Mouse (Mus musculus): ENCODE data around the gene 9330159F19Rik. TPM values are rescaled to one million over a fixed set of nuclear protein-coding genes. Genes with fewer than 3 reads are reported as not detected.

Gene 9330159F19Rik
- polyA plus RNA-seq, 1 experiment from 2014 or later = 0.07 TPM

DNA sequence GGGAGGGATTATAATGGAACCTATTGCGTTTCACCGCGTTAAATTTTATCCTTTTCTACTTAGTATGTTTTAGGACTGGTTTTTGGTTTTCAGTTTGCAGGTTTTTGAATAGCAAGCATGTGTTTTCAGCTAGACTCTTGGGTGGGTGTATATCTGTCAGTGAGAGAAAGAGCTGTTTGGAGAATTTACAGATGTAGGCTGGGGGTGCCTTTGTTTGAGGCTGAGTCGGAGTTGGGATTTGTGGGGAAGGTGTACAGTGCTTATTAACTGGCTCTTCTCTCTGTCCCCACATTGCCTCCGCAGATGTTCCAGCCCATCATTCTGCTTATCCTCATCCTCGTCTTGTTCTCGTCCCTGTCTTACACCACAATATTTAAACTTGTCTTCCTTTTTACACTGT is 12.8 kb upstream of the 9330159F19Rik start, which contains the start of gene Gm49353:
TSS of gene Gm49353 (plus strand) at position 313 of the 400 bp plus-strand sequence.
- H3K9me3 ChIP-seq (ENCODE audit: control insufficient read depth, low read length) = no peaks in the 10 kb centered on the region
- 83% methylated on average over 7 of the region's 7 CpGs for whole genome bisulfite sequencing
- H3K9ac ChIP-seq (ENCODE audit: low read depth, low read length) = no peak within 1 kb of the TSS
- H3K36me3 ChIP-seq (ENCODE audit: control insufficient read depth, insufficient read depth, low read length) = no peaks in the 10 kb centered on the region
- no peaks in the 10 kb centered on the region for H3K27me3 ChIP-seq (ENCODE audit: control insufficient read depth, insufficient read depth, low read length)
- ATAC-seq (ENCODE audit: low FRiP score, low TSS enrichment) = no peak
- no peak within 1 kb of the TSS for H3K27ac ChIP-seq (ENCODE audit: low read depth, low read length)
- H3K4me2 ChIP-seq (replicated peaks; ENCODE audit: low read depth, low read length) = no peak within 1 kb of the TSS
- no peak within 1 kb of the TSS for H3K4me3 ChIP-seq (ENCODE audit: low read length)
- H3K4me1 ChIP-seq (ENCODE audit: control insufficient read depth, insufficient read depth, low read length) = no peaks in the 10 kb centered on the region

DNA sequence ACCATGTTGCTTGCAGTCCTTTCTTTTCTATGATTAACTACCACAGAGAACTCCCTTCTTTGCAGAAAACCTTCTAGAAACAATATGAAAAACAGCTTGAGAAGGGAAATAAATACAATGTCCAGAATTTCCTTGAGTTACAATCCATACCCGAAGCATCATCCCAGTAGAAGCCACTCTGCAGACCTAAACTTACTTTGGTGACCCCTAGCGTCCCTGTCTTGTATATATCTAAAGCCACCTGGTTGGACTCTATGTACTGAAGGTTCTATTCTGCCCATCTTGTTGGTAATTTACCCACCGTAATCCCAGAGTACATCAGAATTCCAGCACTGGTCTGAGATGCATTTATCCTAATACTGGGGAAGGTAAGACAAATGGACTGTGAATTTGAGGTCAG is 11.6 kb upstream of the 9330159F19Rik start:
- Histone ChIP-seq H3K4me2 (replicated peaks; ENCODE audit: low read depth, low read length) (no peak overlapping the region), H3K4me1 (ENCODE audit: control insufficient read depth, insufficient read depth, low read length) (no peaks in the 10 kb centered on the region), H3K9me3 (ENCODE audit: control insufficient read depth, low read length) (no peaks in the 10 kb centered on the region), H3K4me3 (ENCODE audit: low read length) (no peak overlapping the region), H3K9ac (ENCODE audit: low read depth, low read length) (no peak overlapping the region), H3K27me3 (ENCODE audit: control insufficient read depth, insufficient read depth, low read length) (no peaks in the 10 kb centered on the region), H3K36me3 (ENCODE audit: control insufficient read depth, insufficient read depth, low read length) (no peaks in the 10 kb centered on the region), H3K27ac (ENCODE audit: low read depth, low read length) (no peak overlapping the region)
- 80% methylated on average over 3 of the region's 3 CpGs for WGBS
- no peak for ATAC-seq (ENCODE audit: low FRiP score, low TSS enrichment)

DNA sequence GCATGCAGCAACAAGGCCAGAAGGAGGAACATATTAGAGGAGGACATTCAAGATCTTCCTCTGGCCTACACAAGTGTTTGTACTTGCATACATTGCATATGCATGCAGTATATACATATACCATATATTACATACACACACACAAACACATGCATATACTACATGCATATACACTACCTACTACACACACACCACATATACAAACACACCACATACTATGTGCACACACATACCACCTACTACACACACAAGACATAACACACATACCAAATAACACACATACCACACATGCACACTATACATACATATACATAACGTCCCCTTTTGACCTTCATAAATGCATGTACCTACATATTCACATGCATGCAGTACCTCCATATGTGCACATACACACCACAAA is 10.8 kb upstream of the 9330159F19Rik start:
- 86% methylated on average over 1 of the region's 1 CpGs for WGBS
- H3K4me2 ChIP-seq (replicated peaks; ENCODE audit: low read depth, low read length) = no peak overlapping the region
- ATAC-seq (ENCODE audit: low FRiP score, low TSS enrichment) = no peak
- H3K9ac ChIP-seq (ENCODE audit: low read depth, low read length) = no peak overlapping the region
- no peaks in the 10 kb centered on the region for H3K36me3 ChIP-seq (ENCODE audit: control insufficient read depth, insufficient read depth, low read length)
- H3K27ac ChIP-seq (ENCODE audit: low read depth, low read length) = no peak overlapping the region
- H3K27me3 ChIP-seq (ENCODE audit: control insufficient read depth, insufficient read depth, low read length) = no peaks in the 10 kb centered on the region
- H3K9me3 ChIP-seq (ENCODE audit: control insufficient read depth, low read length) = no peaks in the 10 kb centered on the region
- H3K4me1 ChIP-seq (ENCODE audit: control insufficient read depth, insufficient read depth, low read length) = no peaks in the 10 kb centered on the region
- no peak overlapping the region for H3K4me3 ChIP-seq (ENCODE audit: low read length)

DNA sequence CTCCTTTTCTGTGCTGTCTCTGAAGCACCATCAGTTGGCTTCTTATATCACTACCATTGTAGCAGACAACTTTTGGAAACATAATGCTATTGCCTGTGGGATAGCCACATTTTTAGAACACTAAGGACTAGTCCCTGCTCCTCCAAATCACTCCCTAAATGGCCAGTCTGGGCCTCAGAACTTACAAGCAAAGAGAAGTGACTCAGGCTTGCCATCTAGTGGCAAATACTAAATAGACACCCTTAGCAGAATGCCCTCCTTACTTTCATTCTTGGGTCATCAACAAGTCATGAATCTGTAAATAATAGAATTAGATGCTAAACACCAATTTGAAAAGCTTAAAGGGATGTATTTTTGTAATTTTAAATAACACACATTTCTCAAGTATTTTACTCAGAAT is 4.7 kb upstream of the 9330159F19Rik start:
- no peak overlapping the region for H3K9ac ChIP-seq (ENCODE audit: low read depth, low read length)
- no peak overlapping the region for H3K4me3 ChIP-seq (ENCODE audit: low read length)
- 0 out of 2 replicates have a peak, but pooled peaks have one; percentile 66 for ATAC-seq (ENCODE audit: low FRiP score, low TSS enrichment)

DNA sequence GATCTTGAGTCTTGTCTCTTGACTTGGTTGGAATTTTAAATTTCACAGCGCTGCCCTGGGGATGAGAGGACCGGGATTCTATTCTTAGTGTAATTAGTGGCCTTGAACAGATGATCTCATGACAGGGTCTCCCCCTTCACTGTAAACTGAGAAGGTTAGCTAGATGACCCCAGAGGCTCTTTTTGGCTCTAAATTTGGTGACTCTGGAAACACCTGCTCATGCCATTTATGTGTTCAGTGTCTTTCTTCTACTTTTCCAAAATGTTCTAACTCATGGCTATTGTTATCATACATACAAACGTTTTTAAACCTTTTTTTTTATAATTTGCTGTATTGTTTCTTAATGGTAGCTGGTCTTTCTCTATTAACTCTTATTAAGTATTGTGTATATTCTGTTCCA is 2.7 kb upstream of the 9330159F19Rik start:
- H3K27me3 ChIP-seq (ENCODE audit: control insufficient read depth, insufficient read depth, low read length) = no peaks in the 10 kb centered on the region
- WGBS = 43% methylated on average over 3 of the region's 3 CpGs

More for the DNA sequence above, 4.7 kb upstream of the 9330159F19Rik start:
- H3K36me3 ChIP-seq (ENCODE audit: control insufficient read depth, insufficient read depth, low read length) = no peaks in the 10 kb centered on the region
- no peaks in the 10 kb centered on the region for H3K9me3 ChIP-seq (ENCODE audit: control insufficient read depth, low read length)
- H3K4me1 ChIP-seq (ENCODE audit: control insufficient read depth, insufficient read depth, low read length) = no peaks in the 10 kb centered on the region
- H3K27me3 ChIP-seq (ENCODE audit: control insufficient read depth, insufficient read depth, low read length) = no peaks in the 10 kb centered on the region
- H3K27ac ChIP-seq (ENCODE audit: low read depth, low read length) = no peak overlapping the region
- no peak overlapping the region for H3K4me2 ChIP-seq (replicated peaks; ENCODE audit: low read depth, low read length)

DNA sequence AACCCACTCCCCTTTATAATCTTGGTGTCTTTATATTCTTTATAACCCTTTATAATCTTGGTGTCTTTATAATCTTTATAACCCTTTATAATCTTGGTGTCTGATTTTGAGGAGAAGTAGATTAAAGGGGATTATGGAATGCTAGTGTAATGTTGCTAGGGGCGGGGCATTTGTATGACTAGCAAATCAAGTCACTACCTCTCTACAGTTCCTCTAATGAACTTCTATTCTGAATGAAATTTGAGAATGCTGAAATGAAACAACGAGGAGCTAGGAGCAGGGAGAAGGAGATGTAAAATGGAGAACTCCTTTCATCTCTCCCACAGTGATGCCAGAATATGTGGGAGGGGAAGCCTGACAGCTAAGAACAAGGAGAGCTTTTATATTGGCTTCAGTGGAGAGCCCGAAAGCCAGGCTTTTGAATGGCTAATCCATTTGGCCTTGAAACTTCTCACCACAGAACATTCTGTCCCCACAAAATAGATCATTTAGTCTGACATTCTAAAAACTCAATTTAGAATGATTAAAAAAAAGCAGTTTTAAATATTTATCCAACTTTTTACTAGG is 2.2 kb downstream of the 9330159F19Rik start:
- no peak overlapping the region for H3K9ac ChIP-seq (ENCODE audit: low read depth, low read length)
- H3K4me2 ChIP-seq (replicated peaks; ENCODE audit: low read depth, low read length) = no peak overlapping the region
- H3K36me3 ChIP-seq (ENCODE audit: control insufficient read depth, insufficient read depth, low read length) = no peaks in the 10 kb centered on the region
- no peaks in the 10 kb centered on the region for H3K9me3 ChIP-seq (ENCODE audit: control insufficient read depth, low read length)
- H3K4me3 ChIP-seq (ENCODE audit: low read length) = no peak overlapping the region
- H3K4me1 ChIP-seq (ENCODE audit: control insufficient read depth, insufficient read depth, low read length) = no peaks in the 10 kb centered on the region
- WGBS = 47% methylated on average over 3 of the region's 3 CpGs
- no peak overlapping the region for H3K27ac ChIP-seq (ENCODE audit: low read depth, low read length)
- no peaks in the 10 kb centered on the region for H3K27me3 ChIP-seq (ENCODE audit: control insufficient read depth, insufficient read depth, low read length)
- no peak for ATAC-seq (ENCODE audit: low FRiP score, low TSS enrichment)

More for the DNA sequence above, 2.7 kb upstream of the 9330159F19Rik start:
- Histone ChIP-seq H3K36me3 (ENCODE audit: control insufficient read depth, insufficient read depth, low read length) (no peaks in the 10 kb centered on the region), H3K27ac (ENCODE audit: low read depth, low read length) (no peak overlapping the region), H3K4me1 (ENCODE audit: control insufficient read depth, insufficient read depth, low read length) (no peaks in the 10 kb centered on the region), H3K4me2 (replicated peaks; ENCODE audit: low read depth, low read length) (no peak overlapping the region), H3K4me3 (ENCODE audit: low read length) (no peak overlapping the region), H3K9me3 (ENCODE audit: control insufficient read depth, low read length) (no peaks in the 10 kb centered on the region), H3K9ac (ENCODE audit: low read depth, low read length) (no peak overlapping the region)
- ATAC-seq (ENCODE audit: low FRiP score, low TSS enrichment) = no peak

DNA sequence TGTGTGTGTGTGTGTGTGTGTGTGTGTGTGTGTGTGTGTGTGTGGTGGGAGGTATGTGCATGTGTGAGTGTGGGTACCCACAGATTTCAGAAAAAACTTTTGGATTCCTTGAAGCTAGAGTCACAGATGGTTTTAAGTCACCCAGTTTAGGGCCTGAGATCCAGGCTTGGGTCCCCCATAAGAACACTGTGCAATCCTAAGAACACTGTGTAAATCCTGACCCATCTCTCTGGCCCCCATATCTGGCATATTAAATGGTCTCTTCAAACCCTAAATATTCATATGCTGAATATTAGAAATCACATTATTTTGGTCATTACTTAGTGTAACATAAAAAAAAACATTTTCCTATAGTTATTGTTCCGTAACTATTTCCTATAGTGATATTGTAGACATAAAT is 5.6 kb downstream of the 9330159F19Rik start:
- WGBS = 90% methylated on average over 1 of the region's 1 CpGs
- Histone ChIP-seq H3K27me3 (ENCODE audit: control insufficient read depth, insufficient read depth, low read length) (no peaks in the 10 kb centered on the region), H3K4me3 (ENCODE audit: low read length) (no peak overlapping the region), H3K4me1 (ENCODE audit: control insufficient read depth, insufficient read depth, low read length) (no peaks in the 10 kb centered on the region), H3K36me3 (ENCODE audit: control insufficient read depth, insufficient read depth, low read length) (no peaks in the 10 kb centered on the region), H3K9me3 (ENCODE audit: control insufficient read depth, low read length) (no peaks in the 10 kb centered on the region), H3K27ac (ENCODE audit: low read depth, low read length) (no peak overlapping the region), H3K9ac (ENCODE audit: low read depth, low read length) (no peak overlapping the region), H3K4me2 (replicated peaks; ENCODE audit: low read depth, low read length) (no peak overlapping the region)
- no peak for ATAC-seq (ENCODE audit: low FRiP score, low TSS enrichment)

DNA sequence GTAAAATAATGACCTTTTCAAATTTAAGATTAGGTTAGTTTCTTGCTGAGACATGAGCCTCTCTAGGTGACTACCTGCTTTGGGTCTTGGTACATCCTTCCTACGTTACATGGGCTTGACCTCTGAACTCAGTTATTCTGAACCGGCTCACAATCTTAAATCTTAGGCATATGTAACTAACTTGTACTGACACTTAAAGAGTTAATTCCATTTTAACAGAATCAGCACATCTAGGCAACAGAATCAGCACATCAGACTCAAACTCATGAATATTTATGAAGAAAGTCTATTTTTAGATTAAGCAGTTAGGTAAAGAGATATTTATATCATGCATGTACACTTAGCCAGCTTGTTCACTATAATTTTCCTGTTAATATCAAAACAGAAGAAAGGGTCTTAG is 6.0 kb downstream of the 9330159F19Rik start:
- Histone ChIP-seq H3K9ac (ENCODE audit: low read depth, low read length) (no peak overlapping the region), H3K4me3 (ENCODE audit: low read length) (no peak overlapping the region), H3K4me1 (ENCODE audit: control insufficient read depth, insufficient read depth, low read length) (no peaks in the 10 kb centered on the region), H3K27ac (ENCODE audit: low read depth, low read length) (no peak overlapping the region), H3K9me3 (ENCODE audit: control insufficient read depth, low read length) (no peaks in the 10 kb centered on the region), H3K4me2 (replicated peaks; ENCODE audit: low read depth, low read length) (no peak overlapping the region), H3K27me3 (ENCODE audit: control insufficient read depth, insufficient read depth, low read length) (no peaks in the 10 kb centered on the region), H3K36me3 (ENCODE audit: control insufficient read depth, insufficient read depth, low read length) (no peaks in the 10 kb centered on the region)
- 71% methylated on average over 2 of the region's 2 CpGs for WGBS
- no peak for ATAC-seq (ENCODE audit: low FRiP score, low TSS enrichment)

DNA sequence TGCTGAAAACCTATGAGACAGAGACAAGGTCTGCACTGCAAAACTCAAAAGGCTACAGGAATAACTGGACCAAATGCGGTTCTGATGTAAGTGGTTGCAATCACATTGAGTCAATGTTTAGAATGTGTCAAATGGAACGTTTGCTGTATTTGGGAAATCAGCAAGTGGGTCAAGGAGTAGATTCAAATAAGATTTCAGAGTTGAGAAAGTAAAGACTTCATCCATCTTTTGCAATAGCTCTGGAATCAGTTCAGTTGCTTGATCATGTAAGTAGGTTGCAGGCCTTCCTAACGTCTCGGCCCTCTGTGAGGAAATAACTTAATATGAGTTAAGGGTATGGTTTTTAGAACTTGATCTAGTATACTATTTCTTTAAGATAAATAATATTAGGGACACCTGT is 13.9 kb downstream of the 9330159F19Rik start:
- Histone ChIP-seq H3K9me3 (ENCODE audit: control insufficient read depth, low read length) (no peaks in the 10 kb centered on the region), H3K4me1 (ENCODE audit: control insufficient read depth, insufficient read depth, low read length) (no peaks in the 10 kb centered on the region), H3K9ac (ENCODE audit: low read depth, low read length) (no peak overlapping the region), H3K27ac (ENCODE audit: low read depth, low read length) (no peak overlapping the region), H3K4me3 (ENCODE audit: low read length) (no peak overlapping the region), H3K4me2 (replicated peaks; ENCODE audit: low read depth, low read length) (no peak overlapping the region), H3K36me3 (ENCODE audit: control insufficient read depth, insufficient read depth, low read length) (no peaks in the 10 kb centered on the region), H3K27me3 (ENCODE audit: control insufficient read depth, insufficient read depth, low read length) (no peaks in the 10 kb centered on the region)
- ATAC-seq (ENCODE audit: low FRiP score, low TSS enrichment) = no peak
- 92% methylated on average over 4 of the region's 4 CpGs for WGBS
